Mouse (Mus musculus) liver, embryonic 14.5 days (tissue): Measurements from ENCODE around the gene Alox5. TPM values are rescaled to one million over a fixed set of nuclear protein-coding genes. Genes with fewer than 3 reads are reported as not detected.

Experiments
- ATAC-seq: fragments of 200-750 bp; cut with Nextera tagmentation; 2 replicates; pipeline ENCODE4 v1.8.0; 2017; ENCODE audit warnings: moderate number of reproducible peaks, mild to moderate bottlenecking, moderate library complexity; ENCODE audit not compliant: insufficient read depth
- DNase-seq, 3 experiments: peaks; one replicate each; pipeline ENCODE4 v3.0.0-alpha.2; 2012 to 2013; ENCODE audit warnings: low read depth in 3 of 3, low spot score in 3 of 3
- H3K27ac ChIP-seq: fragments of 300-500 bp; sonication (generic); 2 replicates; pipeline ENCODE4 v1.5.1; 2014; ENCODE audit warnings: moderate library complexity, mild to moderate bottlenecking, control low read depth, inconsistent platforms
- H3K27me3 ChIP-seq: fragments of 300-500 bp; sonication (generic); 2 replicates; pipeline ENCODE4 v1.6.1; 2014; ENCODE audit warnings: mild to moderate bottlenecking, low read length, moderate library complexity; ENCODE audit not compliant: control insufficient read depth, insufficient read depth
- H3K36me3 ChIP-seq: fragments of 300-500 bp; sonication (generic); replicated peaks from 2 replicates; pipeline ENCODE4 v1.6.1; 2014; ENCODE audit warnings: low read depth; ENCODE audit not compliant: control insufficient read depth, insufficient read depth
- H3K4me1 ChIP-seq, 2 experiments: fragments of 200-500 bp in 1 of 2; fragments of 300-500 bp in 1 of 2; sonication (generic) in 1 of 2; replicated peaks; 2 replicates each; pipeline ENCODE4 v1.6.1; 2012 to 2014; ENCODE audit warnings: antibody characterized with exemption in 1 of 2, inconsistent platforms in 1 of 2, low read length in 1 of 2; ENCODE audit not compliant: control insufficient read depth in 2 of 2, insufficient read depth in 2 of 2
- H3K4me2 ChIP-seq: fragments of 300-500 bp; sonication (generic); 2 replicates; pipeline ENCODE4 v1.6.1; 2014; ENCODE audit warnings: low read depth, mild to moderate bottlenecking, control low read depth, moderate library complexity
- H3K4me3 ChIP-seq, 2 experiments: fragments of 200-500 bp in 1 of 2; fragments of 300-500 bp in 1 of 2; sonication (generic) in 1 of 2; 2 replicates each; pipeline ENCODE4 v1.5.1; 2012 to 2014; ENCODE audit warnings: low read depth in 2 of 2, low read length in 2 of 2, mild to moderate bottlenecking in 2 of 2, control low read depth in 1 of 2, inconsistent platforms in 1 of 2, moderate library complexity in 1 of 2; ENCODE audit not compliant: insufficient read depth in 1 of 2
- H3K9ac ChIP-seq: fragments of 300-500 bp; sonication (generic); replicated peaks from 2 replicates; pipeline ENCODE4 v1.6.1; 2014; ENCODE audit warnings: mild to moderate bottlenecking, control low read depth, moderate library complexity
- H3K9me3 ChIP-seq: fragments of 300-500 bp; sonication (generic); 2 replicates; pipeline ENCODE4 v1.6.1; 2016; ENCODE audit warnings: low read length, mixed read lengths; ENCODE audit not compliant: control insufficient read depth
- CTCF ChIP-seq: IDR thresholded peaks from 2 replicates; pipeline ENCODE4 v1.5.1; 2016; ENCODE audit warnings: antibody characterized with exemption, low read depth, control low read depth
- EP300 ChIP-seq: IDR thresholded peaks from 2 replicates; pipeline ENCODE4 v1.6.1; 2016; ENCODE audit warnings: antibody characterized with exemption, low read depth
- WGBS: fragments of 180-500 bp; shearing (Covaris S2); extraction: QIAGEN DNeasy Blood & Tissue Kit; methylation state at CpG from one replicate; pipeline ENCODE4 v1.1.7; 2014; ENCODE audit not compliant: insufficient replicate concordance; 5-methylcytosine and 5-hydroxymethylcytosine counted together
- polyA plus RNA-seq, 2 experiments: library from polyadenylated mRNA; depleted of rRNA in 1 of 2; stranded (reverse) in 1 of 2; unstranded in 1 of 2; fragments of >200 nt; fragmentation: Nextera tagmentation in 1 of 2; extraction: Ambion mirVana in 1 of 2; gene quantifications; 2 replicates each; pipeline versions ENCODE4 v1.2.1 to v1.2.3; 2012 to 2014

Alox5 gene
- polyA plus RNA-seq, 2 experiments = 1.6 to 1.8 TPM

DNA sequence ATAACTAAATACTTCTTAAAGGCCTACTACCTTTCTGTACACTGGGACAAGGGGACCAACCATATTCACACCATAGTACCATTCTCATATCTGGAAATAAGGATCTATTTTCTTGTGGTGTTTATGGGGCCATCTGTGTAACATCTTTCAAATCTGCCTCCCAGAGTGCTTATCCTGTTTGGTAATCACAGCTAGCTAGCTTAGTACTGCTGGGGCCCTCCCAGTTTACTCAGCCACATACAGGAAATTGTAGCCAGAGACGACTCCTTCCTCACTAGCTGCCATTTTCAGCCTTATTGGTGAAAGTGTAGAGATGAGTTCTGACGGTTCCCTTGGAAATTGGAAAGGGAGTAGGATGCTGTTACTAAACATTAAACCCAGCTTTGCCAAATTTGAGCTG lies 79.4 kb downstream of the Alox5 start:
- Histone ChIP-seq H3K27me3 (no peaks in the 10 kb centered on the region), H3K27ac (no peak overlapping the region), H3K4me3 (no peak overlapping the region), H3K36me3 (peaks cover 52% of the 10 kb centered on the region), H3K9ac (no peak overlapping the region), H3K9me3 (no peaks in the 10 kb centered on the region), H3K4me2 (no peak overlapping the region), H3K4me1 (peaks cover 5 to 10% of the 10 kb centered on the region in 2 experiments; a peak in 2 of 4 replicates)
- 28% methylated on average over 2 of the region's 2 CpGs for WGBS
- no peak for TF ChIP-seq CTCF
- no peak for TF ChIP-seq EP300
- DNase-seq = no peak
- no peak for ATAC-seq

DNA sequence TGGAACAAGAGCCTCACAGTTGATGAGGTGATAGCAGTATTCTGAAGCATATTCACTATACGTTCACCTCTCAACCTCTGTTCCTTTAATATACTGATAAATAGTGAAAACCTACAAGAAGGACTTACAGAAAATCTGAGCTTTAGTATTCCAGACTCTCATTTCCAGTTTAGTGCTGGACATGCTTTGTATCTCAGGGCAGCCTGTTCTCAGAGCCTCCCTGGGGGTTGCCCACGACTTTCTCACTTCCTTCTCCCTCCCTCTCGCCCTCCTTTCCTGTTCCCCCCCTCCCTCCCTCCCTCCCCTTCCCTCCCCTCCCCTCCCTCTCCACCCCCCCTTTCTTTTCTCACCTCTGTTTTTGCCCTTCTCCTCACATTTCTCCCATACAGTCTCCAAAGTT lies 80.8 kb downstream of the Alox5 start:
- no peak overlapping the region for H3K4me2 ChIP-seq
- no peak for DNase-seq
- peaks cover 2 to 6% of the 10 kb centered on the region in 2 experiments; a peak in 2 of 4 replicates for H3K4me1 ChIP-seq
- no peak for ATAC-seq
- H3K9me3 ChIP-seq = no peaks in the 10 kb centered on the region
- WGBS = 47% methylated on average over 3 of the region's 3 CpGs
- H3K27ac ChIP-seq = no peak overlapping the region
- TF ChIP-seq CTCF = no peak
- no peak for TF ChIP-seq EP300
- peaks cover 53% of the 10 kb centered on the region for H3K36me3 ChIP-seq
- H3K4me3 ChIP-seq = no peak overlapping the region
- H3K9ac ChIP-seq = no peak overlapping the region
- no peaks in the 10 kb centered on the region for H3K27me3 ChIP-seq

DNA sequence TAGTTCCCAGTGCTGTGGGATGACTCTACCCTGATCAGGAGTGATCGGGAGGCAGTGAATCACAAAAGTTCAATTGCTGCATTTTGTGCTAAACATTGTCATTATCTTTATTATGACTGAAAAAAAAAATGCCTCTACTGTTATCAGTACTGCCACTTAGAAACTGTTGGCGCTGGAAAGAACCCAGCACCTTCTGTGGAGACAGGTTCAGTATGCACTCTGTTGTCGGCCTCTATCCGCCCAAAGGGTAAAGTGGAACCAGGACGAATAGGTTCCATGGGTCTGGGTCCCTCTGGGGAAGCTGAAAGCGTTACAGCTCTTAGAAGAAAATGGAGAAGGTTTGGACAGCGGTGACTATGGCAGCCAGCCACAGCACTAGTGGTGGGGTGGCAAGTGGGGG lies 82.1 kb downstream of the Alox5 start:
- peaks cover 51% of the 10 kb centered on the region for H3K36me3 ChIP-seq
- H3K9me3 ChIP-seq = no peaks in the 10 kb centered on the region
- 72% methylated on average over 7 of the region's 7 CpGs for WGBS
- H3K27ac ChIP-seq = no peak overlapping the region
- H3K9ac ChIP-seq = no peak overlapping the region
- H3K4me3 ChIP-seq = no peak overlapping the region
- no peak for TF ChIP-seq EP300
- no peak for TF ChIP-seq CTCF
- no peak for ATAC-seq
- no peaks in the 10 kb centered on the region for H3K27me3 ChIP-seq
- H3K4me2 ChIP-seq = no peak overlapping the region
- DNase-seq = no peak
- peaks cover 5 to 12% of the 10 kb centered on the region in 2 experiments; a peak in 3 of 4 replicates for H3K4me1 ChIP-seq

DNA sequence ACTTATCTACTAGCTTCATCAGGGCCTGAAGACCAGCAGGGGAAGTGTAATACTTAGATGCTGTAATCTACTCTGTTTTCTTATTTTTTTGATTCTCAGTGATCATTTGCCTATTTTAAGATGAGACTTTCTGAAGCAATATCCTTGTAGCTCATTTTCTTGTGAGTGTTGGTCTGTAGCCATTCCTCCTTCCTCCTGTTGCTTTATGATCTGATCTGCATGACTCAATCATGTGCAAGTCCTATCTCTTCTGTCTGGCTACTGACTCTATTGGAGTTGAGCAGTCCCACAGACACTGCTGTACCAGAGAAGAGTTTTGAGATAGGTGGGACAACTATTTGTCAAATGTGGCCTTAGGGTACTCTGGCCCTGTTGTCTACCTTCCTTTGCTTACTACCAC lies 86.4 kb downstream of the Alox5 start:
- Histone ChIP-seq H3K4me2 (no peak overlapping the region), H3K9me3 (no peaks in the 10 kb centered on the region), H3K27me3 (no peaks in the 10 kb centered on the region), H3K4me3 (no peak overlapping the region), H3K4me1 (peaks cover 30 to 31% of the 10 kb centered on the region in 2 experiments), H3K9ac (no peak overlapping the region), H3K27ac (no peak overlapping the region), H3K36me3 (peaks cover 33% of the 10 kb centered on the region)
- ATAC-seq = no peak
- no peak for DNase-seq
- TF ChIP-seq EP300 = no peak
- no peak for TF ChIP-seq CTCF

DNA sequence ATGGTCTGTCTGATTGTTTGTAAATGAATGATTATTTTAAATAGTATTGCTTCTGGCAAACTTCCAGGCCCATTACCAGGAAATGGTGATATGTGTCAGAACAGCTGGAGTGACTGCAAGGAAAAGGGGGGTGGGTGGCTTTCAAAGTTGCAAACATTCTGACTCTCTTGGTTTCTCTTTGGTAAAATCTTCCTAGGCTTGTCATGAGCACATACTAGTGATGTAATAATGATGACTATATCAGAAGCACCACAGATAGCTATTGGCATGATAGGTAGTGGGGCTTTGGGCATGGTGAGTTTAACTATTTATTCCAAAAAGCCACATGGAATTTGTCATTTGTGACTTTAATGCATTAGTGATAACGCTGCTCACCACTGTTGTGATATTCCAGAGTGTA lies 86.8 kb downstream of the Alox5 start:
- H3K4me3 ChIP-seq = no peak overlapping the region
- no peaks in the 10 kb centered on the region for H3K27me3 ChIP-seq
- peaks cover 28% of the 10 kb centered on the region for H3K36me3 ChIP-seq
- no peak overlapping the region for H3K9ac ChIP-seq
- no peaks in the 10 kb centered on the region for H3K9me3 ChIP-seq
- H3K4me1 ChIP-seq = peaks cover 34 to 36% of the 10 kb centered on the region in 2 experiments
- ATAC-seq = no peak
- no peak for DNase-seq
- H3K4me2 ChIP-seq = no peak overlapping the region
- WGBS = 94% methylated on average over 1 of the region's 1 CpGs
- TF ChIP-seq CTCF (no peak), EP300 (no peak)
- H3K27ac ChIP-seq = no peak overlapping the region

DNA sequence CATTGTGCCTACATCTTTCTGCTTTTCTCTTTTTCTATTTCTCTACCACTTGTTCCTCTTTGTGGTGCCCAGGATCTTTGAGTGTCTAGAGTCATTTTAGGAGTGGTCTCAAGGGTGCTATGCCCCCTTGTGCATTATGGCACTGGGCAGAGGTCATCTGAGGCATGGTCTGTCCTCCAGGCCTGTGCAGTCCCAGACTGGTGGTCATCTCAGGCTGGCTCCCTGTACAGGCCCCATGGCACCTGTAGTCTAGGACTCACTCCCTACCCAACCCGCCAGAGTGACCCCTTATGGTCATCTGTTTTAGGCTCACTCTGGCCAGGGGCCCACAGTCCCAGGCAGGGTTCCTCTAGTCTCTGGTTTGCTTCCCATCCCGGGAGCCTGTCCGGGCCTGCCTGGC lies 89.5 kb downstream of the Alox5 start:
- DNase-seq (no peak), ATAC-seq (no peak)
- no peak overlapping the region for H3K4me2 ChIP-seq
- peaks cover 42 to 45% of the 10 kb centered on the region in 2 experiments for H3K4me1 ChIP-seq
- no peak overlapping the region for H3K9ac ChIP-seq
- H3K27me3 ChIP-seq = no peaks in the 10 kb centered on the region
- 89% methylated on average over 3 of the region's 3 CpGs for WGBS
- no peaks in the 10 kb centered on the region for H3K9me3 ChIP-seq
- no peak overlapping the region for H3K27ac ChIP-seq
- H3K36me3 ChIP-seq = peaks cover 7% of the 10 kb centered on the region
- TF ChIP-seq CTCF (no peak), EP300 (no peak)
- H3K4me3 ChIP-seq = no peak overlapping the region
